Mouse (Mus musculus): ENCODE results near the gene Kndc1.

Gene Kndc1

GRCm38 (mm10) chr7:139894655-139895557 lies at the start of gene Kndc1:
Gene Kndc1, plus strand, starts transcription at chr7:139894696.
- no peak for DNase-seq (ENCODE audit: low spot score)

GRCm38 (mm10) chr7:139845101-139845500 lies 49.4 kb upstream of the Kndc1 start:
- no peak for DNase-seq (ENCODE audit: low spot score)

DNA sequence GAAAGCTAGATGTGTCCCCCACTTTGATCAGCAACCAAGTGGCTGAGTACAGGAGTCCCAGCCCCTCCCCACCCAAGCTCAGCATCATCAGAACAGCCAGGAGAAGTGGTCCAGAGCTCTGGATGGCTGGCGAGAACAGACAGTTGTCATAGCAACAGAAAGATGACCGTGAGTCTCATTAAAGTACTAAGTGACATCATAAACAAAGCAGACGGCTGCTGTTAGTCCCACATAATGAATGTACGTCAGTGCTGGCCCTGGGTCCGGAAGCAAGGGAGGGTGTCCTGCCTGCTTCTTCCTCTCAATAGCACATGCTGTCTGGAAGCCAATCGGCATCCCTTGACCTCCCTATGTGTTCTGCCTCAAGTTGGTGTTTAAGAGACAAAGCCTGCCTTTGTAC lies 44.3 kb upstream of the Kndc1 start:
- DNase-seq (ENCODE audit: low spot score), result no peak

GRCm38 (mm10) chr7:139850677-139851076 lies 43.8 kb upstream of the Kndc1 start:
- no peak for DNase-seq (ENCODE audit: low spot score)

DNA sequence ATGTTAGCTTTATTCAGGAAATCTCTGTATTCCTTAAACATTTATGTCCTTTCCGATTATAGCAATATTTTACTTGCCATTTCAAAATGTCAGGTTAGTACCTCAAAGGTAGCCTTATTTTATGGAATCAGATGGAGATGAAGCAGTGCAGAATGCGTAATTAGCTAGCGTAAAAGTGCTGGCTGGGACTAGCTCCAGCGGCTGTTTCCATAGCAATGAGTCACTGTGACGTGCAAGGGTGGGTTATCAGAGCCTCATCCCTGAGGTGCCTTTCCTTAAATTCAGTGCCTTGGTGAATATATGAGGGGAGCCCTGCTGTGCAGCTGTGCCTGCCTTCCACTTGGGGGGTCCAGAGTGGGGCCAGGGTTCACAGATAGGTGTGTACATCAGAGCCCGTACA lies 43.4 kb upstream of the Kndc1 start:
- DNase-seq (ENCODE audit: low spot score), result no peak

DNA sequence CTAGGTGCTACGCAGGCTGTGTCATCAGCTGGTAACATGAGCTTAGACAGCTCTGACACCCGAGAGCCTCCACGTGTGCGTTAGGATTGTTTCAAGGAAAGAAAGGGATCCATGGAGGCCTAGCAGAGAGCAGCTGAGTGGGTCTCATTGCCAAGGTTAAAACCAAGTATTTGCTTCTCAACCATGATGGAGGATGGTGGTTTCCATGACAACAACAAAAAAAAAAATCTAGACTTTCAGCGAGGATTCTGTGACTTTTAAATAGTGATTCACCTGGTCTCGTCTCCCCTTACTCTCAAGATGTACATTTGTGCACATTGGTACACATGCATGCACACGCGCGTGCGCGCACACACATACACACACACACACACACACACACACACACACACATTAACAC lies 39.2 kb upstream of the Kndc1 start:
- DNase-seq (ENCODE audit: low spot score), result no peak

- DNase-seq (ENCODE audit: low spot score), result peak; percentile 39
Measured at GRCm38 (mm10) chr7:139861411-139861810, 33.1 kb upstream of the Kndc1 start.

DNA sequence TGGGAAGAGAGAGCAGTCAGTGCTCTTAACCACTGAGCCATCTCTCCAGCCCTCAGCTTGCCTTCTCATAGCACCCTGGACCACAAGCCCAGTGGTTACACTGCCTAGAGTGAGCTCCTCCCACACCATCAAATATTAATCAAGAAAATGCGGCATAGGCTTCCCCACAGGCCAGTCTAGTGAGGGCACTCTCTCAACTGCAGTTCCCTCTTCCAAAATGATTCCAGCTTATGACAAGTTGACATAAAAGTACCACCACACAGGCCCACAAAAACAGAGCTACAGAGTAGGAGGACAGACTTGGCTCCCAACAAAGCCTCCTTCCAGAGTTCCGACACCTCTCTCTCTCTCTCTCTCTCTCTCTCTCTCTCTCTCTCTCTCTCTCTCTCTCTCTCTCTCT lies 31.4 kb upstream of the Kndc1 start:
- no peak for DNase-seq (ENCODE audit: low spot score)

DNA sequence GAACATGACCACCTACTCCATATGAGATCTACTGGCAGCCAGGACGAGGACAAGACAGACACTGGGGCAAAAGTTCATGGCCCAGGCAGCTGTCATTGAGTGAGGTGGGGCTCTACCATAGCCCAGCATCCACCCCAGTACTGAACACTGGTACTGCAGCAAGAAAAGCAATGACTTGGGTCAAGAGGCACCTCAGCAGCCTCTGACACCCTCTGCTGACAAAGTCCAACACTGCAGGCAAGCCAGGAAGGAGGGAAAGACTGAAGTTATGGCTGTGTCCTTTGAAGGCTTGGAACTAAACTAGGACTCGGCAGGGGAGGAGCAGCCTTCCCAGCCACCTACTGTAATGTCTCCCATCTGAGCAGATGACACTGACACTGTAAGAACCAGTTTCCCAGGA lies 30.2 kb upstream of the Kndc1 start:
- DNase-seq (ENCODE audit: low spot score), result no peak

DNA sequence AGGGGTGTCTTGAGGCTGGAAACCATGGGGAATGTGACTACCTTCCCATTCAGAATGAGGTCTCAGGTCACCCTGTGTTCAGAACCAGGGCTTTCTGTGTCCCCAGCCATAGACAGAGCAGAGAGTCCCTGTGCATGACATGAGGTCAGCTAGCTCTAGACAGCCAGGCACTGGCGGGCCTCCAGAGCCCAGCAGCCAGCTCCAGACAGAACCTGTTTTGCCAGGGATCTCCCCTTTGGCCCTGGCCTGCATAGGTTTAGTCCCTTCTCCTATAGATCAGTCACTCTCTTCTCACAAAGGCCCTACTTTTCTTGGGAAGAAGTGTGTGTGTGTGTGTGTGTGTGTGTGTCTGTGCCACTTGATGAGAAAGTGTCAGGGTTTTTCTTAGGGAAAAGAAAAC lies 29.6 kb upstream of the Kndc1 start:
- no peak for DNase-seq (ENCODE audit: low spot score)

GRCm38 (mm10) chr7:139871014-139871413 lies 23.5 kb upstream of the Kndc1 start:
- DNase-seq (ENCODE audit: low spot score), result no peak

DNA sequence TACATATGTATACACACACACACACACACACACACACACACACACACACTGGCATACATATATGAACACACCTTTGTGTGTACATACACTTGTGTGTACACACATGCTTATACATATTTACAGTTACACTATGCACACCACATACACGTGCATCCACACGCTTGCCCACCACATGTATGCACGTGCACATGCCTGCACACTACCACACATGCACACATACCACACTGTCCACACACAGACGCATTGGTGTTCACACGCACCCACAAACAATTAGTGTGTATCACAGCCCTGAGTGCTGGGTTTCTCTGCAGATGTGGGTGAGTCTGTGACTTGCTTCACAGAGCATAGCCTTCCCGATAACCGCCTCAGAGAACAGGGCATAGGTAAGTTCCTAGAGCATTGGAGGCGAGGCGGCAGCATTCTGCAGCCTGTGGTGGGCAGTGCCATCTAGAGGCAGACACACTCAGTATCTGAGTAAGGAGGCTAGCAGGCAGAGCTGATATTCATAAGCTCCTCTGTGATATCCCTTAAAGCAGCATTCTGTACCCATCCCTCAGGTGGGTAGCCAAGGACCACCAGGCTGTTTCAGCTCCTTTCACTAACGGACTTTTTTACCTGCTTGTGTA lies 17.2 kb upstream of the Kndc1 start:
- no peak for DNase-seq (ENCODE audit: low spot score)

DNA sequence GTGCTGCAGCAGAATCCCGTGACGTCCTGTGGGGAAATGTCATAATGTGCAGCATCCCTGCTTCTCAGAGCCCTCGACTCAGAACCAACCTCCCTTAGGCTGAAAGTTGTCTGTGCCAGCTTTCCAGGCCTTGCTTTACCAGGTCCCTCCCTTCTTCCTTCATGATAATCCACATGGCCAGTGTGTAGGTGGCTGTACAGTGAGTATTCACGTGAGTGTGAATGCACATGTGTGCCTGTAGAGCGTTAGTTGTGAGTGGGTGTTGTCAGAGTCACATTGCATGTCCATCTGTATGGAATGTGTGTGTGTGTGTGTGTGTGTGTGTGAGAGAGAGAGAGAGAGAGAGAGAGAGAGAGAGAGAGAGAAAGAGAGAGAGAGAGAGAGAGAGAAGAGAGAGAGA lies 16.4 kb upstream of the Kndc1 start:
- DNase-seq (ENCODE audit: low spot score), result no peak

GRCm38 (mm10) chr7:139878621-139879020 lies 15.9 kb upstream of the Kndc1 start:
- DNase-seq (ENCODE audit: low spot score), result no peak

GRCm38 (mm10) chr7:139883545-139883944 lies 11.0 kb upstream of the Kndc1 start:
- no peak for DNase-seq (ENCODE audit: low spot score)

- no peak for DNase-seq (ENCODE audit: low spot score)
Measured at GRCm38 (mm10) chr7:139891779-139892178, 2.7 kb upstream of the Kndc1 start.

GRCm38 (mm10) chr7:139896271-139896670 lies 1.8 kb downstream of the Kndc1 start:
- no peak for DNase-seq (ENCODE audit: low spot score)

GRCm38 (mm10) chr7:139896796-139897195 lies 2.3 kb downstream of the Kndc1 start:
- no peak for DNase-seq (ENCODE audit: low spot score)

DNA sequence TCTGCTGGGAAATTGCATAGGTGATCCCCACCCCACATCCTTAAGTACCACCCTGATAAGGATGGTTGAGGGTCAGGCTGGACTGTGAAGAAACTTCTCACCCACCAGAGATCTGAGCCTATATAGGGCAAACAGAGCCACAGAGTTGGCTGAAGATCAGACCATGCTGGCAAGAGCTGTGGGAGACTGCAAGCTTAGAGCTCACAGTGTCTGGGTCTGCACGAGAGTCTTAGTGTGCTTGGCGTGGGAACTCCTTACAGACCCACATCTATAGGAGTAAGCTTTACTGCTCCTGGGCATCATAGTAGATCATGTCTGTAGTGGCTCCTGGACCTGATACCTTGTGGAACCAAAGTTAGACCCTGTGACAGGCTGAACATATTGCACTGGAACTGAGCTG lies 4.1 kb downstream of the Kndc1 start:
- no peak for DNase-seq (ENCODE audit: low spot score)

DNA sequence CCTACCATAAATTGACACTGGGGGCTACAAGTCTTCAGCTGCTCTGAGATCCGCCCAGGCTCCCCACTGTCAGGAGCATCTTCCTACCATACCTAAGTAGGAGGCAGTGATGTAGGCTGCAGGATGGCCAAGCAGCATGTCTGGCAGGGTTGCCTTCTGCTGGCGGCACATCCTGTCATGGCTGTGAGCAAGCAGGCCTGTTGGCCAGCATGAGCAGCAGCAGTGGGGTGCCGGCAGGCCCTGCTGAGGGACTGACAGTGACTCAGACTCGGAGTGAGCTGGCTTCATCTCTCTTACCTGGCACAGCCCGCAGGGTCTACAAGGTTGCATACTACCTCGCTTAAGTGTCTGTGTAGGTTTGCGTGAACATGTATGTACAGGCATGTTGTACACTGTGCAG lies 5.0 kb downstream of the Kndc1 start:
- no peak for DNase-seq (ENCODE audit: low spot score)

DNA sequence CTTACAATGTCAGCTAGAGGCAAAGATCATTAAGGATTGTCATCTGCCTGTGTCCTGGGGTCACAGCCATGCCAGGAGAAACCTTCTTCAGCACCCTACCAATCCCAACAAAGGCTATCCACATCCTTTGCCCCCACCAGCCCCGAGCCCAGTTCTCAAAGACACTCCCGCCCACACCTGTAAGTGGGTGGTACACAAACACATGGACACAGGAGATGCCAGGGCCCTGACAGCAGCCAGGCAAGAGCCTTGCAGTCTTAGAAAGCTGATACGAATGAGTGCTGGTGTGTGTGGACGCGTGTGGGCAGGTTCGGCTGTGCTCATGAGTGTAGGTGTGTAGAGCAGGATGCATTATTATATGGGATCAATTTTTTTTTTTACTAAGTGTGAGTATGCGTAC lies 6.0 kb downstream of the Kndc1 start:
- no peak for DNase-seq (ENCODE audit: low spot score)

- DNase-seq (ENCODE audit: low spot score), result no peak
Measured at GRCm38 (mm10) chr7:139900896-139901295, 6.4 kb downstream of the Kndc1 start.

GRCm38 (mm10) chr7:139901981-139902380 lies 7.5 kb downstream of the Kndc1 start:
- no peak for DNase-seq (ENCODE audit: low spot score)

DNA sequence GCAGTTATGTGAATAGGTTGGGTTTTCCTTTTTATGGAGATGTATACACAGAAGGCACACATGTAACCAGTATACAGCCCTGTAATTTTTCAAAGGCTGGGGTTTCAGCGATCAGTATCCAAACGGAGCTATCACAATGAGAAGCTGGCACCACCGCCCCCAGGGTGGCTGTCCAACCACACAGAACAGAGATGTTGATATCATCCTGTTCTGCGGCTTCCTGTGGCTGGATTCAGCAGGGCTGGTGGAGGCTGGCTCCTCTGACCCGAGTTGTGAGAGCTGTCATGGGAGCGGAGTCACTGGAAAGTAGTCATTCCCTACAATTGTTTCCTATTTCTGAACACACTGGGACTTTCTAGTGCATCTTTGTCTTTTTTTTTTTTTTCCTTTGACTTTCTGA lies 10.8 kb downstream of the Kndc1 start:
- DNase-seq (ENCODE audit: low spot score), result no peak
